Comparison of ENCODE assay signal across 11 mouse cellular contexts in genomic region chr16:85964352-85965210, GRCm38 (mm10).
A peak's percentile ranks its signal among the peaks of the same experiment; 100 is the strongest.
DNase-seq lines count a peak whose midpoint lies in the region; ATAC-seq and TF ChIP-seq lines count a peak whose summit lies in the region.
"Had no signal": no experiment of that assay in that cellular context is flagged by ENCODE, and none has a peak within 500 bp of the region (broad histone marks: within the 10 kb centered on the region; RNA-seq: fewer than 3 reads in every experiment).

No protein-coding gene starts in this region.

- no peaks in the 10 kb centered on the region for H3K9me3 ChIP-seq in midbrain, embryonic 11.5 days (ENCODE audit: control insufficient read depth, low read length)
- no peaks in the 10 kb centered on the region for H3K9me3 ChIP-seq in midbrain, embryonic 15.5 days
- H3K9me3 ChIP-seq in kidney, postnatal 0 days (replicated peaks; ENCODE audit: low read length) = no peaks in the 10 kb centered on the region

- DNase-seq in gastrocnemius, adult 2 months = no peak
- no peak for DNase-seq in gastrocnemius, postnatal 36 days
- DNase-seq in midbrain, embryonic 11.5 days (ENCODE audit: low spot score, missing footprints) = no peak
- DNase-seq in kidney, postnatal 0 days (ENCODE audit: low spot score) = peak; percentile 37
- no peak for DNase-seq in adrenal gland, adult 2 months
- no peak for DNase-seq in urinary bladder, adult 18-20 months (ENCODE audit: low spot score in 2 of 2)
- DNase-seq: cerebellum, postnatal 36 days; right cerebral cortex, adult 18-20 months had no signal

- peak overlapping the region; percentile 63; the same call in 1 of the 2 replicates for H3K27ac ChIP-seq in gastrocnemius, adult 2 months
- H3K27ac ChIP-seq in midbrain, embryonic 11.5 days (ENCODE audit: low read depth, low read length) = no peak overlapping the region; the same call in 1 of the 2 replicates
- H3K27ac ChIP-seq in midbrain, embryonic 15.5 days = no peak overlapping the region
- H3K27ac ChIP-seq in kidney, postnatal 0 days = peak overlapping the region; percentile 55
- H3K27ac ChIP-seq in olfactory bulb, adult 2 months (ENCODE audit: insufficient read depth, low read depth, low read length) = peak overlapping the region; percentile 87

- H3K27me3 ChIP-seq in midbrain, embryonic 11.5 days (ENCODE audit: control insufficient read depth, insufficient read depth, low read length) = peaks cover 6% of the 10 kb centered on the region; the same call in 1 of the 2 replicates
- no peaks in the 10 kb centered on the region for H3K27me3 ChIP-seq in midbrain, embryonic 15.5 days (replicated peaks)
- H3K27me3 ChIP-seq in kidney, postnatal 0 days (ENCODE audit: insufficient read depth, low read length) = no peaks in the 10 kb centered on the region
- H3K27me3 ChIP-seq: megakaryocyte, embryonic 14.5 days had no signal

- 0 out of 2 replicates have a peak overlapping the region, but pooled peaks have one; percentile 15 for H3K4me3 ChIP-seq in gastrocnemius, adult 2 months
- no peak overlapping the region for H3K4me3 ChIP-seq in midbrain, embryonic 11.5 days (ENCODE audit: low read depth, low read length)
- no peak overlapping the region for H3K4me3 ChIP-seq in midbrain, embryonic 15.5 days
- no peak overlapping the region for H3K4me3 ChIP-seq in kidney, postnatal 0 days (replicated peaks; ENCODE audit: low read depth, low read length)
- no peak overlapping the region for H3K4me3 ChIP-seq in olfactory bulb, adult 2 months (ENCODE audit: insufficient read depth, low read depth, low read length)
- H3K4me3 ChIP-seq: megakaryocyte, embryonic 14.5 days had no signal

- intact Hi-C loops in gastrocnemius, adult 2 months (cut with DNase I) = no loop called here
- intact Hi-C loops in gastrocnemius, postnatal 36 days (cut with DNase I) = no loop called here

- H3K4me2 ChIP-seq in midbrain, embryonic 11.5 days = no peak overlapping the region
- no peak overlapping the region for H3K4me2 ChIP-seq in midbrain, embryonic 15.5 days
- H3K4me2 ChIP-seq in kidney, postnatal 0 days (ENCODE audit: low read length) = no peak overlapping the region

- no peaks in the 10 kb centered on the region for H3K36me3 ChIP-seq in midbrain, embryonic 11.5 days (ENCODE audit: control insufficient read depth, insufficient read depth, low read length)
- no peaks in the 10 kb centered on the region for H3K36me3 ChIP-seq in midbrain, embryonic 15.5 days (replicated peaks)
- H3K36me3 ChIP-seq in kidney, postnatal 0 days (ENCODE audit: insufficient read depth, low read length) = no peaks in the 10 kb centered on the region

- no peak for TF ChIP-seq POLR2A in olfactory bulb, adult 2 months (IDR thresholded peaks at IDR 0.05; ENCODE audit: insufficient read depth, low read depth, low read length)

- WGBS in midbrain, embryonic 11.5 days = 20% methylated on average over 2 of the region's 2 CpGs
- WGBS in midbrain, embryonic 15.5 days = 35% methylated on average over 2 of the region's 2 CpGs
- WGBS in kidney, postnatal 0 days = 79% methylated on average over 2 of the region's 2 CpGs
- WGBS in olfactory bulb, adult 2 months = 35% methylated on average over 2 of the region's 2 CpGs

- ATAC-seq in midbrain, embryonic 11.5 days (ENCODE audit: low FRiP score) = peak; percentile 70
- ATAC-seq in midbrain, embryonic 15.5 days (replicated peaks) = no peak
- no peak for ATAC-seq in kidney, postnatal 0 days (replicated peaks; ENCODE audit: low FRiP score, low read depth)

- H3K9ac ChIP-seq in midbrain, embryonic 11.5 days (ENCODE audit: low read length) = no peak overlapping the region
- H3K9ac ChIP-seq in midbrain, embryonic 15.5 days = no peak overlapping the region
- H3K9ac ChIP-seq in kidney, postnatal 0 days (ENCODE audit: low read depth, low read length) = no peak overlapping the region

- TF ChIP-seq CTCF in gastrocnemius, adult 2 months (IDR thresholded peaks at IDR 0.05) = no peak
- TF ChIP-seq CTCF in kidney, postnatal 0 days (IDR thresholded peaks at IDR 0.05; ENCODE audit: low read depth) = no peak
- no peak for TF ChIP-seq CTCF in olfactory bulb, adult 2 months (IDR thresholded peaks at IDR 0.05; ENCODE audit: insufficient read depth, low read depth, low read length)

- H3K4me1 ChIP-seq in midbrain, embryonic 11.5 days (ENCODE audit: control insufficient read depth, insufficient read depth, low read length) = peaks cover 17% of the 10 kb centered on the region
- H3K4me1 ChIP-seq in midbrain, embryonic 15.5 days = no peaks in the 10 kb centered on the region
- H3K4me1 ChIP-seq in kidney, postnatal 0 days (replicated peaks; ENCODE audit: insufficient read depth, low read length) = no peaks in the 10 kb centered on the region
- H3K4me1 ChIP-seq in olfactory bulb, adult 2 months (ENCODE audit: control insufficient read depth, insufficient read depth, low read length) = no peaks in the 10 kb centered on the region
- H3K4me1 ChIP-seq: megakaryocyte, embryonic 14.5 days had no signal

Comparison
In these comparisons a context has a peak if more than half of its experiments do, and no peak if none do; other contexts are left out.
1. H3K27ac ChIP-seq: peak in gastrocnemius, adult 2 months (single experiment), kidney, postnatal 0 days (single experiment) and olfactory bulb, adult 2 months (single experiment); none in midbrain, embryonic 11.5 days (single experiment) and midbrain, embryonic 15.5 days (single experiment).